Comparison of ENCODE assay signal across 19 mouse cellular contexts in the genomic region with DNA sequence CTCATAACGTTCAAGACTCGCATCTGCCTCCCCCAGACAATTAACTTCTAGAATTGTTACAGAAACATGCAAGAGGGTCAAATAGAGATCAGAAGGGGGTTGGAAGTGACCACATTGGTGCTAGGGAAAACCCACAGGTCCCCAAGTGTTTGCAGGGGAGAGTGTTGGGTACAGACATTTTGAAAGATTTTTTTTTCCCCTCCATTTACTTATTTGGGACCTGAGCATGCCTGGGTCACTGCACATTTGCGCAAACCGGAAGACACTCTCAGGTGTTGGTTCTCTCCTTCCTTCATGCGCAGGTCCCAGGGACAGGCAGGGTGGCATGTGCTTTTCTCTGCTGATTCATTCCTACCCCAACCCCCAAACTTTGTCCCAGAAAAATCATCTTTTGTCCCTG. TPM values are rescaled to one million over a fixed set of nuclear protein-coding genes. Genes with fewer than 3 reads are reported as not detected.
"Had no signal": no experiment of that assay in that cellular context is flagged by ENCODE, and none has a peak within 500 bp of the region (broad histone marks: within the 10 kb centered on the region; RNA-seq: fewer than 3 reads in every experiment).

No protein-coding gene starts in this region.

- DNase-seq: retina, postnatal 1 day; right cerebral cortex, adult 18-20 months; right cerebral cortex, postnatal 14 days; right cerebral cortex, postnatal 25 days; right cerebral cortex, postnatal 4 days; spleen, adult 18-20 months; thymus, adult 18-20 months; thymus, adult 2 months; thymus, postnatal 14 days; thymus, postnatal 25 days; thymus, postnatal 36 days; thymus, postnatal 4 days had no signal

- H3K27ac ChIP-seq: neural tube, embryonic 13.5 days; neural tube, embryonic 15.5 days; stomach, embryonic 15.5 days; stomach, postnatal 0 days had no signal

- H3K4me2 ChIP-seq: neural tube, embryonic 13.5 days; neural tube, embryonic 15.5 days; stomach, embryonic 15.5 days had no signal

- H3K36me3 ChIP-seq: neural tube, embryonic 13.5 days; neural tube, embryonic 15.5 days; stomach, embryonic 15.5 days had no signal

- H3K4me3 ChIP-seq: neural tube, embryonic 13.5 days; neural tube, embryonic 15.5 days; stomach, embryonic 15.5 days had no signal

- H3K9ac ChIP-seq: neural tube, embryonic 13.5 days; neural tube, embryonic 15.5 days; stomach, embryonic 15.5 days had no signal

- H3K27me3 ChIP-seq: neural tube, embryonic 13.5 days; neural tube, embryonic 15.5 days; stomach, embryonic 15.5 days had no signal

- H3K9me3 ChIP-seq: neural tube, embryonic 13.5 days; neural tube, embryonic 15.5 days; stomach, embryonic 15.5 days had no signal

RNA-seq across cellular contexts. Expression of gene Gcnt7, which starts 41.5 kb away (rescaled TPM):
- polyA plus RNA-seq: small intestine, adult 2 months; spleen, adult 2 months; thymus, adult 2 months; urinary bladder, adult 2 months had no signal
